In the genomic region with DNA sequence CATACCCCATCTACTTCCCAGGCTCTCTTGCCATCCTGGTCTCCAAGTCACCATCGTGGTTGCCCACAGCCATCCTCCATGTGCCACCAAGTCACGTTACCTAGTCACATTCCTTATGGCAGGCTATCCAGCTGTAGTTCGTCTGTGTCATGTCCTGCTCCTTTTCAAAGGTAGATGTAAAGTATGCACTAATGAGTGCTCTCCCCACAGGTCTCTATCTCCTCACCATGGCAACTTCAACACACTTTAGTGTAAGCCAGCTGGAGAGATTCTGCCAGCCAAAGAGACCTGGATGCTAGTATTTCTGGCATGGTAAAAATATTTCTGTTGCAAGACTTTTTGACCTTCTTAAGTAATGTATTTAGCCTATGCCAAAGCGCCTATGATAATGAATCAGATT, we compare ENCODE assay signal across 33 mouse cellular contexts. TPM values are rescaled to one million over a fixed set of nuclear protein-coding genes. Genes with fewer than 3 reads are reported as not detected.
"Had no signal": no experiment of that assay in that cellular context is flagged by ENCODE, and none has a peak within 500 bp of the region (broad histone marks: within the 10 kb centered on the region; RNA-seq: fewer than 3 reads in every experiment).

No protein-coding gene starts in this region.

- H3K9me3 ChIP-seq: heart, embryonic 12.5 days; heart, embryonic 13.5 days; heart, embryonic 15.5 days; hindbrain, embryonic 10.5 days; hindbrain, embryonic 12.5 days; hindbrain, embryonic 13.5 days; hindbrain, embryonic 15.5 days; intestine, embryonic 15.5 days; kidney, embryonic 15.5 days had no signal

- H3K36me3 ChIP-seq: heart, embryonic 12.5 days; heart, embryonic 13.5 days; heart, embryonic 15.5 days; hindbrain, embryonic 10.5 days; hindbrain, embryonic 12.5 days; hindbrain, embryonic 13.5 days; hindbrain, embryonic 15.5 days; intestine, embryonic 15.5 days; kidney, embryonic 15.5 days had no signal

- H3K4me2 ChIP-seq: heart, embryonic 12.5 days; heart, embryonic 13.5 days; heart, embryonic 15.5 days; hindbrain, embryonic 12.5 days; hindbrain, embryonic 13.5 days; hindbrain, embryonic 14.5 days; hindbrain, embryonic 15.5 days; intestine, embryonic 15.5 days; kidney, embryonic 15.5 days had no signal

- H3K4me3 ChIP-seq: heart, embryonic 12.5 days; heart, embryonic 13.5 days; heart, embryonic 15.5 days; hindbrain, embryonic 10.5 days; hindbrain, embryonic 12.5 days; hindbrain, embryonic 13.5 days; hindbrain, embryonic 15.5 days; intestine, embryonic 15.5 days; kidney, embryonic 15.5 days; layer of hippocampus, adult 2 months; left cerebral cortex, adult 2 months had no signal

- H3K9ac ChIP-seq: heart, embryonic 12.5 days; heart, embryonic 13.5 days; heart, embryonic 15.5 days; hindbrain, embryonic 12.5 days; hindbrain, embryonic 13.5 days; hindbrain, embryonic 14.5 days; hindbrain, embryonic 15.5 days; intestine, embryonic 15.5 days; kidney, embryonic 15.5 days had no signal

- DNase-seq: heart, postnatal 36 days; heart, postnatal 4 days; kidney, adult 11 months; kidney, adult 18-20 months; kidney, adult 2 months; kidney, adult 8-10 months; kidney, adult 9 months; kidney, postnatal 10 days; kidney, postnatal 14 days; kidney, postnatal 25 days; kidney, postnatal 36 days; kidney, postnatal 4 days; layer of hippocampus, adult 9-11 months; layer of hippocampus, postnatal 36 days had no signal

- ATAC-seq: hindbrain, embryonic 16.5 days; hindbrain, postnatal 0 days; inflammation-experienced regulatory T-cells, adult 6 months; intestine, embryonic 15.5 days; intestine, embryonic 16.5 days; intestine, postnatal 0 days had no signal

- H3K27ac ChIP-seq: heart, embryonic 15.5 days; hindbrain, embryonic 10.5 days; hindbrain, embryonic 12.5 days; hindbrain, embryonic 13.5 days; hindbrain, embryonic 14.5 days; hindbrain, embryonic 15.5 days; hindbrain, postnatal 0 days; intestine, embryonic 15.5 days; kidney, embryonic 15.5 days; kidney, postnatal 0 days; layer of hippocampus, adult 2 months; left cerebral cortex, adult 2 months had no signal

- H3K4me1 ChIP-seq: hindbrain, embryonic 10.5 days; hindbrain, embryonic 12.5 days; hindbrain, embryonic 13.5 days; hindbrain, embryonic 15.5 days; intestine, embryonic 15.5 days; kidney, embryonic 15.5 days had no signal

- H3K27me3 ChIP-seq: heart, embryonic 12.5 days; heart, embryonic 13.5 days; heart, embryonic 15.5 days; hindbrain, embryonic 12.5 days; hindbrain, embryonic 13.5 days; hindbrain, embryonic 15.5 days; intestine, embryonic 15.5 days; kidney, embryonic 15.5 days had no signal

RNA-seq across cellular contexts. Expression of a gene that starts 30.5 kb away (rescaled TPM):
- total RNA-seq: hematopoietic stem cell, adult 5-6 weeks; hindbrain, postnatal 0 days; left cerebral cortex, adult 2 months had no signal
- polyA plus RNA-seq: hindbrain, embryonic 13.5 days; inflammation-experienced regulatory T-cells, adult 6 months had no signal
